Mouse (Mus musculus): ENCODE data around the gene G530012D18Rik.
"Not testable (repeated sequence)": the region's sequence is repeated elsewhere in the genome, so short reads cannot be mapped to it uniquely, and the experiment has no call there.

G530012D18Rik gene

GRCm38 (mm10) chr1:85575376-85575775 lies at the start of gene G530012D18Rik:
Gene G530012D18Rik (plus strand): TSS chr1:85575676.
- not testable (repeated sequence) for DNase-seq

DNA sequence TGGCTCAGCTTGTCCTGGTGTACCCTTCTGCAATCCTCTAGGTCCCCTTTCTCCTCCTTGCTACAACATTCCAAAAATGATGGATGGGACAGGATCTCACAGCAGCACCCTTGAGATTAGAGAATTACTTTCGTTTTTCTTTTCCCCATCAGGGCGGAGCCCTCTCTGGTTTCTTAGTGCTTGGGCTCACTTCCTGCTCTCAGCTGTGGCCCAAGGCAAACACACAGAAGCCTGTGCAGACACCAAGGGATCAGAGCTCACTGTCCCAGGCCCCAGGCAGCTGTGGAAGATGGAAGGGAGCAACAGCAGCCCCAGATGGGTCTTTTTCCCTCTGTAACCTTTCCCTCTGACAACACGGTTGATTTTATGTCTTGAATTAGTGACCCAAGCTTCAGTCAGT lies 49.1 kb upstream of the G530012D18Rik start:
- DNase-seq = not testable (repeated sequence)

- peak; percentile 13 for DNase-seq
Measured at GRCm38 (mm10) chr1:85528451-85529110, 46.9 kb upstream of the G530012D18Rik start.

DNA sequence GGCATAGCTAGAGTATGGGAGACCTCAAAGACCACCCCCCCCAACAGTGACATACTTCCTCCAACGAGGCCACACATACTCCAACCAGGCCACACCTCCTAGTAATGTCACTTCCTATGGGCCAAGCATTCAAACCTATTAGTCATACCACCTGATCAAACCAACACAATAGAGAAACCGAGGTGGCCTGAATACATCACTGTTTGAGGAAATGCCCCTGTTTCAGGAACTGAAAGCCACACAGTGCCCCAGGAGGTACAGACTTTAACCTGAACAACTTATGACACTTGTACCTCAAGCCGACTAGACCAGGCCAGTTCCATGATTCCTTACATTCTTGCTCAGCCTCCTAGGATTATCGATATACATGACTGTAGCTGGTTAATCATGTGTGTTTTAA lies 31.7 kb upstream of the G530012D18Rik start:
- DNase-seq = not testable (repeated sequence)

DNA sequence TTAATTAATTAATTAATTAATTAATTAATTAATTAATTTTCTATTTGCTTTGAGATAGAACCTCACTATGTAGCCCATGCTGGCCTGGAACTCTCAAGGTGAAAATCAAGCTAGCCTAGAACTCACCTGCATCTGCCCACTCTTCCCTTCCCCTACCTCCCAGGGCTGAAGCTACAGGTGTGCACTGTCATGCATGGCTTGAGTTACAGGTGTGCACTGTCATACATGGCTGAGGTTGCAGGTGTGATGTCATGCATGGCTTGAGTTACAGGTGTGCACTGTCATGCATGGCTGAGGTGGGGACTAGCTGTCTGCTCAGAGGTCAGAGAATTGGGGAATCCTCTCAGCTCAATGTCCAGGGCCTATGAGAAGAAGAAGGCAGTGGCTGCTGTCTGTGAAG lies 29.0 kb upstream of the G530012D18Rik start:
- DNase-seq = not testable (repeated sequence)

GRCm38 (mm10) chr1:85555261-85555660 lies 20.2 kb upstream of the G530012D18Rik start:
- DNase-seq = peak; percentile 15

DNA sequence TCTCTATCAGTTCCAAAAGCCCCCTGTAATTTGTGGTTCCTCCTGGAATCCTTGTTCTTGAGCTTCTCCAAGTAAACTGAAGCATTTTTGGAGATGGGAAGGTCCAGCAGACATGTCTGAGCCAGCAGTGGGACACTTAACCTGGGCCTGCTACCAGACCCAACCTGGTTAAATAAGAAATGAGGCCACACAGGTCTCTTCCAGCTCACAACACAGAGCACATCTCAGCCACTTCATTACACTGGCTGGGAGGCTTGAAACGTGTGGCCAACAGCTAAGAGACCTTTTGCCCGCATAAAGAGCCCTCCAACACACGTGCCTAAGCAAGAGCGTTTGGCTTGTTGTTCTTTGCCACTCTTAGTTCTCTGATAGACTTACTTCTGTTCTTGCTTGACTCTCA lies 1.9 kb upstream of the G530012D18Rik start:
- DNase-seq = not testable (repeated sequence)

GRCm38 (mm10) chr1:85578372-85579010 lies 3.0 kb downstream of the G530012D18Rik start:
- DNase-seq = not testable (repeated sequence)

DNA sequence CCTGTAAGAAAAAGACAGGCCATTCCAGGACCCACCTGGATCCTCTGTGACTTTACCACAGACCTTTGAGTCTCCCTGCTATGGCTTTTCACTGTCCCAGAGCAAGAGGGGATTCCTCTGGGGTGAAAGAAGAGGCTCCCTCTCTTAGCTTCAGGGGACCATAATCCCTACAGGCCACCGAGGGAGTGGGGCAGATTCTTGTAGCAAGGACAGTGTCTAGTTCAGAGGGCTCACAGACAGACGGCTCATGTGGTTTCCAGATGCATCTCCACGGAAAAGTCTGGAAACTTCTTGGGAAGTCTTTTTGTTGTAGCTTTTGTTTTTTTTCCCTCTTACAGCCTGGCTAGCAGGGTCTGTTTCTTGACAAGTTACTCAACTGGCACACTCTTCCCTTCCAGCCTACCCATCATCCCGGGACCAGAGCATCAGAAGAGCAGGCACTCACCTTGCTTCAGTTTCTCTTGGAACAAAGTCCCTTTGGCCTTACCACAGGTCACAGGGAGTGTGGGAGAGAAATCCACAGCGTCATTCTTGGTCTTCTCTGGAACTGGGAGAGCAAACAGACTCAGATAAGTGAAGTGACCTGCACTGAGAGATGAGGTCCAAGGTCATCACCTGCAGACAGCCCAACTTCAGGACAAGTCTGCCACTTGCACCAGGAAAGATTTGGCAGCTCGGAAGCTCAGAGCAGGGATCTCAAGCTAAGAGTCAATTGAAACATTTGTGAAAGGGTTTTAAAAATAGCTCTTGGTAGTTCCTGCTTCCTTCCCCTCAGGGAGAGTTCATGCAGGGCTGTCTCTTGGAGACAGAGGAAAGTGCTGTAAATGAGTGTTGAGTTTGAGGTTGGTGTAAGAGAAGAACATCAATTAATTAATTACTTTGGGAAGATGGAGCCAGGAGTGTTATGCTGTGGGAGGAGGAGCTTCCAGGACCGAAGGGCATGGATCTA lies 4.0 kb downstream of the G530012D18Rik start:
- DNase-seq = not testable (repeated sequence)

DNA sequence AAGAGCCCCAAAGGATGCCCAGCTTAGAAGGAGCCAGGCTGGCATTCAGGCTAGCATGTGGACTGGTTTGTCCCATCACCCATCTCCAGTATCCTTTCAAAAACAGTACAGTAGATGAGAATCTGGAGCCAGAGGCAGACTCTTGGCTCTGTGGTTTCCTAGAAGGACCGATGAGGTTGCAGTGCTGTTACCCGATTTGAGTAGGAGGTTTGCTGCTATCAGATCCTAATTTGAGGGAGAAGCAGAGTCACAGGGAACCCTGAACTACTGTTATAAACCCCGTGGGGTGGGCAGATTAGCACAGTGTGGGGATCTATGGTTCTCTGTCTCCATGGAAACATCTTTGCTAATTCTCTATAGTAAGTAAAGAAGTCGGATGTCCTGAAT lies 4.7 kb downstream of the G530012D18Rik start:
- not testable (repeated sequence) for DNase-seq

DNA sequence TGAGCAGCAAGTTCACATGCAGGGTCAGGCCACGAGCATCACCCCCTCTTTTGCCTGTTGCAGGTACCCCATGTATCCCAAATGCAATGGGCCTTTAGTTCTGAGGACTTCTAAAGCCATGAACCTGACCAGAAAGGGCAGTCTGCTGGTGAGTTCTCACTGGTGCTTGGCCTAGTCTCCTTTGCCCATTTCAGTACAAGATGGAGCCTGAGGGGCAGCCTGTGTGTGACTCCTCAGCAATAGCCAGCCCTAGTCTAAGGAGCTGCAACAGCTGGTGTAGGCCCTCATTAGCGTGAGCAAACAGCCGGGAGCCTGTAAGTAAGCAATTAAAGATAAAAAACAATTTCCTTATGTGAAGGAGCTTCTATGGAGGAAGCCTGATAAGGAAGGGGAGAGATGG lies 5.1 kb downstream of the G530012D18Rik start:
- not testable (repeated sequence) for DNase-seq

GRCm38 (mm10) chr1:85581518-85581917 lies 6.0 kb downstream of the G530012D18Rik start:
- not testable (repeated sequence) for DNase-seq

- not testable (repeated sequence) for DNase-seq
Measured at GRCm38 (mm10) chr1:85588697-85589096, 13.2 kb downstream of the G530012D18Rik start.

DNA sequence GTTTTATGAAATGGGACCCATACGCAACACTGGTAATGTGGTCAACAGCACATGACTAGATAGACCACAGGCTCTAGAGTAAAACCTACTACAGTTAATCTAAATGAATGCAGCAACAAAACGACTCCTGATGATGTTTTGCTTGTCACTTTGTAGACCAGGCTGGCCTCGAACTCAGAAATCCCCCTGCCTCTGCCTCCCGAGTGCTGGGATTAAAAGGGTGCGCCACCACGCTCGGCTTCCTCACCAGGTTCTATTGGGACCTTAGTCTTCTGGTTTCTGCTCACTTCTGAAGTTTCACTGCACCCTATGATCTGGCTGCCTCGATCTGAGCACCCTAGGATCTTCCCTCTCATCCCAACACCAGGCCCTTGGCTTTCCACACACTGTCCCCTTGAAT lies 17.1 kb downstream of the G530012D18Rik start:
- not testable (repeated sequence) for DNase-seq

DNA sequence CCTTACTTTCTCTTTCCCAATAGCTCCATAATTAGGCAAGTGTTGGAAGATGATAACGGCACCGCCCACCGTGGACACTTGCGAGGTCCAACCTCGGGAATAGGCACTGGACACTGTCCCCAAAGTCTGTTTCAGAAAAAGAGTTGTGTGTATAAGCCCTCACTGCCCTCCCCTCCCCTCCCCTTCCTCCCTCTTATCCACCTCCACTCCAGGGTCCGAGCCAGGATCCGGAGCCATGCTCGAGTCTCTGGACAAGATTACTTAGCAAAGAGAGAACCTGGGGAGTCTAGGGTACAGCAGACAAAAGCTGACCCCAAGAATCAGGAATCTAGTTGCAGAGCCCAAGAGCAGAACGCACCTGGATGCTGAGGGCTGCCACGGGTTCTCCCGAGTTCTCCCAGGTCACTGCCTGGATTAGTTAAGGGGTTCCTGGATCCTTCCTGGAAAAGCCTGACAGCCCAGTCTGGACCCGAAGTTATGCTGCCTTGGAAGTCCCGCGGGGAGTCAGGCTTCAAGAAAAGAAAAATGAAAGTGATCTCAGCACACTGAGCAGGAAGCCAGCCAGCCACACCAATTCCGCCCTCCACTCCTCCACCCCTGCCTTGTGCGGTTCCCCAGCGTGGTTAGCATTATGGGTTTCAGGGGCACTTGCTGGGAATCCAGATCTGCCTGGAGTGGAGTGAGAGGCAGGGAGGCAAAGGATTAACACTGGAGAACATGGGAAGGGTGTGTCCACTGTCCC lies 23.0 kb downstream of the G530012D18Rik start, which contains the start of gene Sp110:
Gene Sp110, minus strand, starts transcription at position 547 of the 742 bp plus-strand sequence.
- not testable (repeated sequence) for DNase-seq

GRCm38 (mm10) chr1:85600078-85600477 lies 24.6 kb downstream of the G530012D18Rik start, which contains the start of gene Sp140:
Gene Sp140 (plus strand): TSS chr1:85600378.
- not testable (repeated sequence) for DNase-seq

- DNase-seq = peak; percentile 26
Measured at GRCm38 (mm10) chr1:85600794-85601193, 25.3 kb downstream of the G530012D18Rik start.

- DNase-seq = not testable (repeated sequence)
Measured at GRCm38 (mm10) chr1:85604341-85604740, 28.9 kb downstream of the G530012D18Rik start.

- not testable (repeated sequence) for DNase-seq
Measured at GRCm38 (mm10) chr1:85608361-85608760, 32.9 kb downstream of the G530012D18Rik start.

DNA sequence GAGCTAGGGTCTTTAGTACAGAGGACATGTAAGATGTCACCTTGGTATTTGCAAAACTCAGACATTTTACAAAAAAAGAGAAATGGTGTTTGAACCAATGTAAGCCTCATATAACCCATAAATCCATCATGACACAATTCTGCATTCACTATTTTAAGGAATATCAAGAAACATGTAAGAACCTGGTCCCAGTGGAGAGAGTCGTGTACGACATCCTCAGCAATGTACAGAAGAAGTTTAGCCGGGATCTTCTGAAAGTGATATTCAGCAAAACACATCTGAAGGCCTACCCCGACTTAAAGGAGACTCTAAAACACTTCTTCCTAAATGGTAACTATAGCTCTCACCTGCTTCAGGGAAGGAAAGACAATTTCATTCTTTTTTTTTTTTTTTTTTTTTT lies 35.1 kb downstream of the G530012D18Rik start:
- not testable (repeated sequence) for DNase-seq

- DNase-seq = not testable (repeated sequence)
Measured at GRCm38 (mm10) chr1:85615096-85615495, 39.6 kb downstream of the G530012D18Rik start.

DNA sequence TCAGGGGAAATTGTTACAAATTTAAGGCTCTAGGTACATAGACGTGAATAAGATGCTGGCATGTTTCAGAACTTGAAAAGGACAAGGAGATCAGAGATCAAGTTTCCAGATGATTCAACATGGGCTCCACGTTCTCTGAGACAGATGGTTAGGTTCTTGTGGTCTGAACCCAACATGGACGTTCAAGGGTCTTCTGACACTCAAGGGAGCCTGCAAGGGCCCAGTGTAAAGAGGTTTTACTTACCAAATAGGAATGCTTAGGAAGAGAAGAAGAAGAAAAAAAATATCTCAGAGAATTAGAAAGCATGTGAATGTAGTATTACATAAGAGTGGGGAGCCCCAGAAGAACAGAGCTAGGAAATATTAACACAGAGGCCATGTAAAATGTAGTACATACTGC lies 40.3 kb downstream of the G530012D18Rik start:
- DNase-seq = not testable (repeated sequence)

Measured in kidney, adult 18-20 months (tissue).